Mouse (Mus musculus) intestine, embryonic 16.5 days (tissue): ENCODE measurements at regions not wholly inside any gene's neighbourhood (a gene's known extent, or its start where the extent isn't known, plus 50 kb on each side); places are given as distances from the start of the nearest gene placed in this dataset.
"Not testable (repeated sequence)": the region's sequence is repeated elsewhere in the genome, so short reads cannot be mapped to it uniquely, and the experiment has no call there.

Experiments
- ATAC-seq: fragments of 200-750 bp; cut with Nextera tagmentation; 2 replicates; pipeline ENCODE4 v1.8.0; 2017; ENCODE audit warnings: moderate TSS enrichment, moderate library complexity
- H3K27ac ChIP-seq: fragments of 300-500 bp; sonication (generic); 2 replicates; pipeline ENCODE4 v1.5.1; 2014; ENCODE audit warnings: mild to moderate bottlenecking, low read length
- H3K27me3 ChIP-seq: fragments of 300-500 bp; sonication (generic); replicated peaks from 2 replicates; pipeline ENCODE4 v1.6.1; 2014; ENCODE audit warnings: low read length, control low read depth, mixed read lengths; ENCODE audit not compliant: control insufficient read depth, insufficient read depth
- H3K36me3 ChIP-seq: fragments of 300-500 bp; sonication (generic); 2 replicates; pipeline ENCODE4 v1.6.1; 2014; ENCODE audit warnings: low read length, control low read depth; ENCODE audit not compliant: control insufficient read depth, insufficient read depth
- H3K4me1 ChIP-seq: fragments of 300-500 bp; sonication (generic); 2 replicates; pipeline ENCODE4 v1.6.1; 2014; ENCODE audit warnings: low read length, control low read depth, mixed read lengths; ENCODE audit not compliant: control insufficient read depth, insufficient read depth
- H3K4me2 ChIP-seq: fragments of 300-500 bp; sonication (generic); 2 replicates; pipeline ENCODE4 v1.6.1; 2014; ENCODE audit warnings: low read depth, low read length, control low read depth
- H3K4me3 ChIP-seq: fragments of 300-500 bp; sonication (generic); 2 replicates; pipeline ENCODE4 v1.5.1; 2014; ENCODE audit warnings: mild to moderate bottlenecking, low read length
- H3K9ac ChIP-seq: fragments of 300-500 bp; sonication (generic); 2 replicates; pipeline ENCODE4 v1.6.1; 2014; ENCODE audit warnings: low read depth, low read length
- H3K9me3 ChIP-seq: fragments of 300-500 bp; sonication (generic); 2 replicates; pipeline ENCODE4 v1.6.1; 2016; ENCODE audit warnings: low read length, control low read depth; ENCODE audit not compliant: control insufficient read depth
- WGBS: fragments of 180-500 bp; shearing (Covaris S2); extraction: QIAGEN DNeasy Blood & Tissue Kit; methylation state at CpG from one replicate; pipeline ENCODE4 v1.1.7; 2014; 5-methylcytosine and 5-hydroxymethylcytosine counted together

- H3K4me3 ChIP-seq = no peak overlapping the region
- H3K4me2 ChIP-seq = no peak overlapping the region
- H3K27ac ChIP-seq = no peak overlapping the region
- H3K9ac ChIP-seq = no peak overlapping the region
- H3K9me3 ChIP-seq = no peaks in the 10 kb centered on the region
- WGBS = 26% methylated on average over 1 of the region's 1 CpGs
- no peaks in the 10 kb centered on the region for H3K27me3 ChIP-seq
- no peaks in the 10 kb centered on the region for H3K36me3 ChIP-seq
- H3K4me1 ChIP-seq = no peaks in the 10 kb centered on the region
- no peak for ATAC-seq
Observed at GRCm38 (mm10) chr14:71588694-71589240, 902.9 kb downstream of the Gm9195 start.

GRCm38 (mm10) chr14:71588006-71588405 lies 903.6 kb downstream of the Gm9195 start:
- Histone ChIP-seq H3K9me3 (no peaks in the 10 kb centered on the region), H3K4me3 (no peak overlapping the region), H3K4me1 (no peaks in the 10 kb centered on the region), H3K36me3 (no peaks in the 10 kb centered on the region), H3K4me2 (no peak overlapping the region), H3K27ac (no peak overlapping the region), H3K27me3 (no peaks in the 10 kb centered on the region), H3K9ac (no peak overlapping the region)
- no peak for ATAC-seq

GRCm38 (mm10) chr14:71564816-71565215 lies 926.8 kb downstream of the Gm9195 start:
- Histone ChIP-seq H3K4me2 (no peak overlapping the region), H3K36me3 (no peaks in the 10 kb centered on the region), H3K27me3 (no peaks in the 10 kb centered on the region), H3K4me1 (no peaks in the 10 kb centered on the region), H3K9me3 (no peaks in the 10 kb centered on the region), H3K4me3 (no peak overlapping the region), H3K27ac (no peak overlapping the region), H3K9ac (no peak overlapping the region)
- no peak for ATAC-seq
- WGBS = 62% methylated on average over 3 of the region's 3 CpGs

- Histone ChIP-seq H3K27me3 (no peaks in the 10 kb centered on the region), H3K9ac (no peak overlapping the region), H3K27ac (no peak overlapping the region), H3K4me3 (no peak overlapping the region), H3K4me1 (no peaks in the 10 kb centered on the region), H3K9me3 (no peaks in the 10 kb centered on the region), H3K36me3 (no peaks in the 10 kb centered on the region), H3K4me2 (no peak overlapping the region)
- no peak for ATAC-seq
- 75% methylated on average over 4 of the region's 4 CpGs for WGBS
Observed at GRCm38 (mm10) chr14:71561906-71562305, 929.7 kb downstream of the Gm9195 start.

- not testable (repeated sequence) for ATAC-seq
- 94% methylated on average over 2 of the region's 3 CpGs for WGBS
Observed at GRCm38 (mm10) chr14:71554324-71554723, 937.3 kb downstream of the Gm9195 start.

GRCm38 (mm10) chr14:71543580-71543979 lies 943.9 kb upstream of the Fam160b2 start:
- WGBS = 85% methylated on average over 3 of the region's 3 CpGs
- H3K4me2 ChIP-seq = no peak overlapping the region

More at GRCm38 (mm10) chr14:71554324-71554723, 937.3 kb downstream of the Gm9195 start:
- not testable (repeated sequence) for H3K4me3 ChIP-seq, H3K27ac ChIP-seq, H3K4me1 ChIP-seq, H3K27me3 ChIP-seq, H3K4me2 ChIP-seq, H3K9ac ChIP-seq, H3K9me3 ChIP-seq, H3K36me3 ChIP-seq

GRCm38 (mm10) chr14:71532074-71532659 lies 932.5 kb upstream of the Fam160b2 start:
- H3K4me2 ChIP-seq = no peak overlapping the region
- no peak overlapping the region for H3K4me3 ChIP-seq
- no peaks in the 10 kb centered on the region for H3K9me3 ChIP-seq
- WGBS = 53% methylated on average over 11 of the region's 11 CpGs
- no peaks in the 10 kb centered on the region for H3K4me1 ChIP-seq
- H3K36me3 ChIP-seq = no peaks in the 10 kb centered on the region
- H3K27me3 ChIP-seq = no peaks in the 10 kb centered on the region
- H3K9ac ChIP-seq = no peak overlapping the region
- no peak for ATAC-seq
- H3K27ac ChIP-seq = no peak overlapping the region

More at GRCm38 (mm10) chr14:71543580-71543979, 943.9 kb upstream of the Fam160b2 start:
- Histone ChIP-seq H3K4me1 (no peaks in the 10 kb centered on the region), H3K9ac (no peak overlapping the region), H3K27me3 (no peaks in the 10 kb centered on the region), H3K36me3 (no peaks in the 10 kb centered on the region), H3K27ac (no peak overlapping the region), H3K4me3 (no peak overlapping the region), H3K9me3 (no peaks in the 10 kb centered on the region)
- ATAC-seq = no peak

GRCm38 (mm10) chr14:71531298-71531697 lies 931.7 kb upstream of the Fam160b2 start:
- Histone ChIP-seq H3K4me3 (no peak overlapping the region), H3K27ac (no peak overlapping the region), H3K4me1 (no peaks in the 10 kb centered on the region), H3K9ac (no peak overlapping the region), H3K9me3 (no peaks in the 10 kb centered on the region), H3K36me3 (no peaks in the 10 kb centered on the region), H3K27me3 (no peaks in the 10 kb centered on the region), H3K4me2 (no peak overlapping the region)
- ATAC-seq = no peak
- WGBS = 49% methylated on average over 2 of the region's 2 CpGs

- Histone ChIP-seq H3K4me1 (no peaks in the 10 kb centered on the region), H3K27ac (no peak overlapping the region), H3K4me3 (no peak overlapping the region), H3K9me3 (no peaks in the 10 kb centered on the region), H3K27me3 (no peaks in the 10 kb centered on the region), H3K36me3 (no peaks in the 10 kb centered on the region), H3K4me2 (no peak overlapping the region), H3K9ac (no peak overlapping the region)
- no peak for ATAC-seq
- WGBS = 77% methylated on average over 6 of the region's 6 CpGs
Observed at GRCm38 (mm10) chr14:71530421-71530820, 930.8 kb upstream of the Fam160b2 start.

- 53% methylated on average over 2 of the region's 2 CpGs for WGBS
Observed at GRCm38 (mm10) chr14:71518541-71518940, 918.9 kb upstream of the Fam160b2 start.

More at GRCm38 (mm10) chr14:71518541-71518940, 918.9 kb upstream of the Fam160b2 start:
- no peaks in the 10 kb centered on the region for H3K4me1 ChIP-seq
- H3K27me3 ChIP-seq = no peaks in the 10 kb centered on the region
- no peak overlapping the region for H3K4me3 ChIP-seq
- no peak overlapping the region for H3K4me2 ChIP-seq
- no peaks in the 10 kb centered on the region for H3K36me3 ChIP-seq
- H3K9ac ChIP-seq = no peak overlapping the region
- ATAC-seq = no peak
- H3K27ac ChIP-seq = no peak overlapping the region
- no peaks in the 10 kb centered on the region for H3K9me3 ChIP-seq
